18 mouse cellular contexts compared by ENCODE assay signal in the genomic region with DNA sequence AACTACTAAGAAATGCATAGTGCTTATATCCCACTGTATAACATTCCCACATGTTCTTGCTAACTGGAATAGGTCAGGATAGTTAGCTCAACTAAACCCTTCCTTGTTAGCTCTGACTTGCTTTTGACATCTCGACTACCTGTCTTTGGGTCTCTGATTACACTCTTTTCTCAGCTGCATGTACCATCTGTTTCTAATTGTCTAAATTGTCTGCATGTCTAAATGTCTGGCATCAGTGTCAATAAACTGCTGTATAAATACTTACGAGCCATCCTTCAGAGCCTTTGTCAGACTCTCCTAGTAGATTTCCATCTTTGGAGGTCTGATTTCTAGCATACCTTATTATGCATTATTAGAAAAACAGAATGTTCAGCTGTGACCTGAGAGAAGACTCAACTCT.
"Had no signal": no experiment of that assay in that cellular context is flagged by ENCODE, and none has a peak within 500 bp of the region (broad histone marks: within the 10 kb centered on the region; RNA-seq: fewer than 3 reads in every experiment).

No protein-coding gene starts in this region.

- ATAC-seq: liver, postnatal 0 days; lung, postnatal 0 days; midbrain, embryonic 13.5 days; midbrain, embryonic 16.5 days had no signal

- DNase-seq: kidney, adult 18-20 months; kidney, postnatal 36 days; layer of hippocampus, postnatal 36 days; liver, postnatal 0 days; lung, embryonic 14.5 days; thymus, adult 2 months; thymus, postnatal 25 days had no signal

- H3K4me1 ChIP-seq: midbrain, embryonic 10.5 days; midbrain, embryonic 13.5 days; neural tube, embryonic 13.5 days had no signal

- H3K9me3 ChIP-seq: midbrain, embryonic 10.5 days; midbrain, embryonic 13.5 days had no signal

- H3K27me3 ChIP-seq: midbrain, embryonic 13.5 days; neural tube, embryonic 13.5 days had no signal

- H3K27ac ChIP-seq: kidney, postnatal 0 days; left cerebral cortex, adult 2 months; liver, embryonic 14.5 days; macrophage; midbrain, embryonic 10.5 days; midbrain, embryonic 13.5 days; neural tube, embryonic 13.5 days; stomach, postnatal 0 days had no signal

- H3K4me3 ChIP-seq: left cerebral cortex, adult 2 months; midbrain, embryonic 10.5 days; midbrain, embryonic 13.5 days; myocyte; neural tube, embryonic 13.5 days had no signal

- H3K9ac ChIP-seq: liver, embryonic 14.5 days; liver, postnatal 0 days; lung, embryonic 14.5 days; midbrain, embryonic 13.5 days; neural tube, embryonic 13.5 days had no signal

- H3K4me2 ChIP-seq: lung, embryonic 14.5 days; midbrain, embryonic 13.5 days; neural tube, embryonic 13.5 days had no signal

- H3K36me3 ChIP-seq: midbrain, embryonic 10.5 days; midbrain, embryonic 13.5 days; neural tube, embryonic 13.5 days had no signal
